Comparison of ENCODE assay signal across 7 mouse cellular contexts in genomic region chr12:86894841-86895428, GRCm38 (mm10). TPM values are rescaled to one million over a fixed set of nuclear protein-coding genes. Genes with fewer than 3 reads are reported as not detected.
DNase-seq lines count a peak whose midpoint lies in the region; ATAC-seq and TF ChIP-seq lines count a peak whose summit lies in the region.

No protein-coding gene starts in this region.

- TF ChIP-seq CTCF in kidney, postnatal 0 days (IDR thresholded peaks at IDR 0.05; ENCODE audit: low read depth) = no peak

- under 1% methylated on average over 12 of the region's 12 CpGs for WGBS in kidney, postnatal 0 days
- under 1% methylated on average over 12 of the region's 12 CpGs for WGBS in midbrain, embryonic 13.5 days

- peak; percentile 7; the same call in 1 of the 2 replicates for ATAC-seq in kidney, postnatal 0 days (replicated peaks; ENCODE audit: low FRiP score, low read depth)
- peak; percentile 13; the same call in 1 of the 2 replicates for ATAC-seq in midbrain, embryonic 13.5 days

- peak; percentile 79 for DNase-seq in retina, postnatal 1 day
- no peak for DNase-seq in retina, embryonic 14.5 days (ENCODE audit: low spot score)
- DNase-seq in adipocyte (ENCODE audit: low spot score) = peak; percentile 79
- no peak for DNase-seq in kidney, postnatal 0 days (ENCODE audit: low spot score)
- DNase-seq in layer of hippocampus, adult 9-10 months (ENCODE audit: low spot score) = no peak

- H3K4me1 ChIP-seq in erythroblast, embryonic 14.5 days (ENCODE audit: control insufficient read depth) = peaks cover 48% of the 10 kb centered on the region
- peaks cover 84% of the 10 kb centered on the region for H3K4me1 ChIP-seq in kidney, postnatal 0 days (replicated peaks; ENCODE audit: insufficient read depth, low read length)
- H3K4me1 ChIP-seq in midbrain, embryonic 13.5 days (replicated peaks) = peaks cover 92% of the 10 kb centered on the region

- H3K27ac ChIP-seq in kidney, postnatal 0 days = peak overlapping the region; percentile 96
- H3K27ac ChIP-seq in midbrain, embryonic 13.5 days = peak overlapping the region; percentile 99

- no peaks in the 10 kb centered on the region for H3K9me3 ChIP-seq in erythroblast, embryonic 14.5 days (ENCODE audit: control insufficient read depth, low read length)
- no peaks in the 10 kb centered on the region for H3K9me3 ChIP-seq in kidney, postnatal 0 days (replicated peaks; ENCODE audit: low read length)
- H3K9me3 ChIP-seq in midbrain, embryonic 13.5 days = no peaks in the 10 kb centered on the region

- H3K9ac ChIP-seq in kidney, postnatal 0 days (ENCODE audit: low read depth, low read length) = peak overlapping the region; percentile 52
- H3K9ac ChIP-seq in midbrain, embryonic 13.5 days (replicated peaks) = peak overlapping the region; percentile 68

- peaks cover 25% of the 10 kb centered on the region for H3K27me3 ChIP-seq in erythroblast, embryonic 14.5 days (ENCODE audit: control insufficient read depth)
- no peaks in the 10 kb centered on the region for H3K27me3 ChIP-seq in kidney, postnatal 0 days (ENCODE audit: insufficient read depth, low read length)
- H3K27me3 ChIP-seq in midbrain, embryonic 13.5 days = no peaks in the 10 kb centered on the region

- H3K36me3 ChIP-seq in erythroblast, embryonic 14.5 days (ENCODE audit: control insufficient read depth) = no peaks in the 10 kb centered on the region
- no peaks in the 10 kb centered on the region for H3K36me3 ChIP-seq in kidney, postnatal 0 days (ENCODE audit: insufficient read depth, low read length)
- no peaks in the 10 kb centered on the region for H3K36me3 ChIP-seq in midbrain, embryonic 13.5 days

- peak overlapping the region; percentile 67 for H3K4me3 ChIP-seq in erythroblast, embryonic 14.5 days (replicated peaks)
- peak overlapping the region; percentile 28 for H3K4me3 ChIP-seq in kidney, postnatal 0 days (replicated peaks; ENCODE audit: low read depth, low read length)
- H3K4me3 ChIP-seq in midbrain, embryonic 13.5 days (replicated peaks) = peak overlapping the region; percentile 32

- H3K4me2 ChIP-seq in kidney, postnatal 0 days (ENCODE audit: low read length) = peak overlapping the region; percentile 66
- peak overlapping the region; percentile 67 for H3K4me2 ChIP-seq in midbrain, embryonic 13.5 days (replicated peaks)

RNA-seq across cellular contexts. Expression of gene Irf2bpl, which starts 10.3 kb away (rescaled TPM):
- polyA plus RNA-seq in erythroblast, embryonic 14.5 days (2012) = 0.04 and 0.05 TPM in 2 replicates
- polyA plus RNA-seq in kidney, postnatal 0 days (2015; fragmentation: Nextera tagmentation; extraction: Ambion mirVana) = 52.1 and 57.9 TPM in 2 replicates
- 65.3 and 75.5 TPM in 2 replicates for polyA plus RNA-seq in midbrain, embryonic 13.5 days (2015; fragmentation: Nextera tagmentation; extraction: Ambion mirVana)

RNA-seq across cellular contexts. Expression of gene Cipc, which starts 51.9 kb away (rescaled TPM):
- polyA plus RNA-seq in erythroblast, embryonic 14.5 days (2012) = 0.42 and 0.61 TPM in 2 replicates
- 14.8 and 16.1 TPM in 2 replicates for polyA plus RNA-seq in kidney, postnatal 0 days (2015; fragmentation: Nextera tagmentation; extraction: Ambion mirVana)
- polyA plus RNA-seq in midbrain, embryonic 13.5 days (2015; fragmentation: Nextera tagmentation; extraction: Ambion mirVana) = 49.8 and 51.2 TPM in 2 replicates

Comparison
In these comparisons a context has a peak if more than half of its experiments do, and no peak if none do; other contexts are left out.
1. DNase-seq: peak in retina, postnatal 1 day (single experiment) and adipocyte (single experiment); none in retina, embryonic 14.5 days (single experiment), kidney, postnatal 0 days (single experiment) and layer of hippocampus, adult 9-10 months (single experiment).
2. RNA of gene Irf2bpl, which starts 10.3 kb away (polyA plus RNA-seq): 65.3 to 75.5 TPM in midbrain, embryonic 13.5 days and 52.1 to 57.9 TPM in kidney, postnatal 0 days; 0.04 to 0.05 TPM in erythroblast, embryonic 14.5 days; every median in the first group is over 10 times any median in the second.
3. Peak in every context shown above with its lines, with median percentiles within 50 percentile points of each other: H3K4me3 ChIP-seq.